In the genomic region with DNA sequence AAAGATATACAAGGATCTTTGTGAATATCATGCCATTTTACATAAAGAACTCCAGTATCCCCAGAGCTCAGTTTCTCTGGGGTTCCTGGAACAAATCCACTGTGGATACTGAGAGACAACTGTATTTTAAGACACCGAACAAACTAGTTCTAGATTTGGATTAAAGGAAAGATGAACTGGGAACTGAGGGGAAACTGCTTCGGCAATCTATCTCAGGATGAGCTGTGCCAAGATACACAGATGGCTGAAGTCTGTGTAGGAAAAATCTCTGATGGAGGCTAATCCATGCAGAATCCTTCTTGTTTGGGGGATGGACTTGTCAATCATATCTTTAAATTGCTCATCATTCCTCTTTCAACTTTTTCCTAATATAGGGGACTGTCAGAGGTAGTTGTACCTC, we compare ENCODE assay signal across 7 mouse cellular contexts.
"Had no signal": no experiment of that assay in that cellular context is flagged by ENCODE, and none has a peak within 500 bp of the region (broad histone marks: within the 10 kb centered on the region; RNA-seq: fewer than 3 reads in every experiment).

No protein-coding gene starts in this region.

- DNase-seq: kidney, adult 2 months; kidney, postnatal 25 days; liver; liver, embryonic 13.5 days; liver, postnatal 0 days; lung, postnatal 14 days; thymus, postnatal 36 days had no signal
